In the genomic region with DNA sequence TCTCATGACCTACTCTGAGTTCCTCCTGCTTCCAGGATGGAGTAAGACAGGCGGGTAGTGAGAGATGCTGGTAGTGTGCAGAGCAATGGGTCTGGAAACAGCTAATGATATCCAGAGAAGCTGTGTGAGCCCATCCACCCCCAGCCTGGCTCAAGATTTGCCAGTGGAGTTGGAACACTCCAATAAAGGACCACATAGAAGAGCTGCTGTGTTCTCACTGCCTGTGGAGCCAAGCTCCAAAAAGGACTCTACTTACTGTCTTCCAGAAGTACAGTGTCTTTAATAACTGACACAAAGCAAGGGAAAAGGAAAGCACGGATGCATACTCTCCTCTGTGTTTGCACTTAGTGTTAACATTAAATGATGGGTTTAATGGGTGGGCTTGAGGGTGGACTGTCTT, we compare ENCODE assay signal across 33 mouse cellular contexts.
"Had no signal": no experiment of that assay in that cellular context is flagged by ENCODE, and none has a peak within 500 bp of the region (broad histone marks: within the 10 kb centered on the region; RNA-seq: fewer than 3 reads in every experiment).

No protein-coding gene starts in this region.

- ATAC-seq: hindbrain, embryonic 16.5 days; hindbrain, postnatal 0 days; inflammation-experienced regulatory T-cells, adult 6 months; intestine, embryonic 15.5 days; intestine, embryonic 16.5 days; intestine, postnatal 0 days had no signal

- H3K4me2 ChIP-seq: heart, embryonic 11.5 days; heart, embryonic 12.5 days; heart, embryonic 13.5 days; heart, embryonic 15.5 days; hindbrain, embryonic 12.5 days; hindbrain, embryonic 13.5 days; hindbrain, embryonic 14.5 days; hindbrain, embryonic 15.5 days; intestine, embryonic 15.5 days; kidney, embryonic 15.5 days had no signal

- H3K27me3 ChIP-seq: heart, embryonic 12.5 days; heart, embryonic 13.5 days; heart, embryonic 15.5 days; hindbrain, embryonic 12.5 days; hindbrain, embryonic 13.5 days; hindbrain, embryonic 15.5 days; intestine, embryonic 15.5 days; kidney, embryonic 15.5 days had no signal

- H3K9me3 ChIP-seq: heart, embryonic 10.5 days; heart, embryonic 13.5 days; heart, embryonic 15.5 days; hindbrain, embryonic 12.5 days; hindbrain, embryonic 13.5 days; intestine, embryonic 15.5 days; kidney, embryonic 15.5 days had no signal

- H3K9ac ChIP-seq: heart, embryonic 12.5 days; heart, embryonic 13.5 days; heart, embryonic 15.5 days; hindbrain, embryonic 12.5 days; hindbrain, embryonic 13.5 days; hindbrain, embryonic 14.5 days; hindbrain, embryonic 15.5 days; intestine, embryonic 15.5 days; kidney, embryonic 15.5 days had no signal

- H3K4me1 ChIP-seq: heart, embryonic 12.5 days; heart, embryonic 13.5 days; heart, embryonic 15.5 days; hindbrain, embryonic 10.5 days; hindbrain, embryonic 12.5 days; hindbrain, embryonic 13.5 days; hindbrain, embryonic 15.5 days; intestine, embryonic 15.5 days had no signal

- H3K27ac ChIP-seq: heart, embryonic 10.5 days; heart, embryonic 13.5 days; heart, embryonic 15.5 days; hindbrain, embryonic 10.5 days; hindbrain, embryonic 12.5 days; hindbrain, embryonic 13.5 days; hindbrain, embryonic 14.5 days; hindbrain, embryonic 15.5 days; hindbrain, postnatal 0 days; intestine, embryonic 15.5 days; kidney, embryonic 15.5 days; kidney, postnatal 0 days; layer of hippocampus, adult 2 months had no signal

- H3K4me3 ChIP-seq: heart, embryonic 10.5 days; heart, embryonic 12.5 days; heart, embryonic 13.5 days; heart, embryonic 15.5 days; hindbrain, embryonic 10.5 days; hindbrain, embryonic 12.5 days; hindbrain, embryonic 13.5 days; hindbrain, embryonic 15.5 days; intestine, embryonic 15.5 days; kidney, embryonic 15.5 days; layer of hippocampus, adult 2 months had no signal

- DNase-seq: heart, postnatal 10 days; heart, postnatal 14 days; heart, postnatal 4 days; kidney, adult 11 months; kidney, adult 18-20 months; kidney, adult 2 months; kidney, adult 8-10 months; kidney, adult 9 months; kidney, postnatal 10 days; kidney, postnatal 14 days; kidney, postnatal 25 days; kidney, postnatal 36 days; layer of hippocampus, adult 9-11 months; layer of hippocampus, postnatal 36 days had no signal

- H3K36me3 ChIP-seq: heart, embryonic 10.5 days; heart, embryonic 12.5 days; heart, embryonic 13.5 days; heart, embryonic 15.5 days; hindbrain, embryonic 10.5 days; hindbrain, embryonic 12.5 days; hindbrain, embryonic 13.5 days; hindbrain, embryonic 15.5 days; intestine, embryonic 15.5 days; kidney, embryonic 15.5 days had no signal
